Mouse (Mus musculus) thymus, adult 2 months (tissue): ENCODE data around the gene Iqsec3.

Source experiments
- CTCF ChIP-seq: fragments of 200-500 bp; IDR thresholded peaks from 2 replicates; pipeline ENCODE4 v1.5.1; 2012; ENCODE audit warnings: mild to moderate bottlenecking, control low read depth, low read length, moderate library complexity, borderline replicate concordance; ENCODE audit not compliant: control insufficient read depth, poor library complexity, insufficient read depth; ENCODE audit errors: extremely low read depth
- POLR2A ChIP-seq: fragments of 200-500 bp; IDR thresholded peaks from 2 replicates; pipeline ENCODE4 v1.6.1; 2012; ENCODE audit warnings: mild to moderate bottlenecking, low read length, control low read depth, moderate library complexity; ENCODE audit not compliant: control insufficient read depth, poor library complexity, insufficient read depth; ENCODE audit errors: extremely low read depth

- TF ChIP-seq CTCF (no peak), POLR2A (no peak)
These were observed 65.9 kb downstream of the Iqsec3 start for GRCm38 (mm10) chr6:121407571-121408011.
